Mouse (Mus musculus) v-Abl transformed pro-B cells (cell line): ENCODE measurements around the gene Pola1.

Experiments used
- in situ Hi-C, 2 experiments: fragments of 400-800 bp; cut with MboI; formaldehyde crosslinking; loops; one replicate each; pipeline ENCODE4 v1.15.1; 2025; ENCODE audit not compliant: unreplicated experiment in 2 of 2

Gene Pola1

GRCm38 (mm10) chrX:93631657-93632449, at the start of gene Pola1:
Gene Pola1, minus strand, starts transcription at chrX:93632155.
- in situ Hi-C loops, result no loop called here

GRCm38 (mm10) chrX:93676228-93676627, 44.3 kb upstream of the Pola1 start:
- in situ Hi-C loops, result no loop called here

- in situ Hi-C loops, result no loop called here
These were observed 43.2 kb upstream of the Pola1 start for GRCm38 (mm10) chrX:93674836-93675795.

DNA sequence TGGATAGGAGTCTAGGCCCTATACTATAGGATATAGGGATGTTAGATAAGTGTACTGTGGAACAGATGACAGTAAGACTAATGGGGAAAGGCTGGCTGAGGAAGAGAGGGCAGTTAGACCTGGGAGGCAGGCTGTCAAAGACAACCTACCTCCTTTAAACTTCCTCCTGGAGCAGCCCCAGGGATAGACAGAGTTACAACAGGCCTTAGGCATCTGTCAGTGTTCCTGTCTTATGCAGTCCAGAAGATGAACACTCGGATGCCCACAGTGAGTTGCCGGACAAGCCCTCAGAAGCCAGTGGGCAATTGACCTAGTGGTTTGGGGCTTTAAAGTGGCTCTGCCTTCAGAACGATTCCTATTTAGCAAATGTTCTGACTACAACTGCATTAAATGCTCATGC, 42.5 kb upstream of the Pola1 start:
- in situ Hi-C loops, result no loop called here

DNA sequence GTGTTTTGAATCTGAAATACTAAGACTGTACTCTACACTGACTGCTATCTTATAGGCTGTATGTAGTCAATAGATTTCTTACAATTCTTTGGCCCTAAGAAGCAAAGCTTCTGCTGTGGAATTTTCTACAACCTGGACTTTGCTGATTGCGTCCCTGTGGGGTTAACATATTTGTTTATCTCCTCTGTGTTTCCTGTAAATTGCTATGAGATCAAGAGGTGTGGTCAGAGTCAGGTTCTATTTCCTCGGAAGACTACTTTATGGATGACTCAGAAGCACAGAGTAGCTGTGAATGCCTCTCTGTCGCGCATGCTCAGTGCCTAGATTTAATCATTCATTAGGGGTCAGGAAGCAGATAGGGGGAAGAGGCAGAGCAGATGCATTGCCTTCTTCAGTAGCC, 32.8 kb upstream of the Pola1 start:
- in situ Hi-C loops, result no loop called here

DNA sequence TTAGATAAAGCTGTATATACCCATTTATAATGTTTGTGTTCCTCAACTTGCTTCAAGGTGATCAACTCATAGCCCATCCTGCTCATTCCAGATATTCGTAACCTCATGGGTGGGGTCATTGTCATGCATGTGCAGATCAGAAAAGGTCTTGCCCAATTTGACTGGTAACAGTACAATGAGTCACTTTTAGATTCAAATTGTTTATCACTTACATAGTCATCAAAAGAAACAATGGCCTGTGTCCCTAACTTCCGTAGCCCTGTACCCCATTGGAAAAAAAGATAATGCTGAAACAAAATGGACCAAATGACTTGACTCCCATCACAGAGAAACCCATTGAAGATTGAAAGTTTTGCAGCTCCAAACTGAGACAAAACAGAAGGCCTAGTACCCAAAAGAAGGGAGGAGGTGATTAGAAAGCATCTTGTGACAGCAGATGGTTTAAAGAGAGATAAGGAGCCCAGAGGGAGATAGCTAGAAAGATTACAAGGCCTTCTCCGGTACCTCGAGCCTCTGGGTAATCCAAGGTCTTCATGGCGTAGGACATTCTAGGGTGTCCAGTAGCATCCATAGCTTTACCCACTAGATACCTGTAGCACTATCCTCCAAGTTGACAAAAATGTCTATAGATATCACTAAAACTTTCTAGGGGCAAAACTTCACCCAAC, 32.1 kb upstream of the Pola1 start:
- in situ Hi-C loops, result no loop called here

DNA sequence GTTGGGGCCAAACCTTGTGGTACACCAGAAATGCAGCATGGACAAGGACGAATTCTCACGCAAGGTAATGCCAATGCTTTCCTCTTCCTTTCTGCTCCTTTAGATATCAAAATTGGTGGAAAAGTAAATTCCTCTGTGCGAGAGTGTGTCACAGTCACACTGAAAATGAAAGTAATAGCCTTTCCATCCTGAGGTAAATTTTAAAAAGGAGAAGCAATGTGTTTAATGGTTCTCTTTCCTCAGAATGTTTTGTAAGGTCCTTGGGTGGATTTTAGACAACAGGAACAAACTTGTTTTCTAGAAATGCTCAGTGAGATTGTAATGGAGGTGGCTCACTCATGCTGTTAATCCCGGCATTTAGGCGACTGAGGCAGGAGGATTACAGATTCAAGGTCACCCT, 23.2 kb upstream of the Pola1 start:
- in situ Hi-C loops, result no loop called here

DNA sequence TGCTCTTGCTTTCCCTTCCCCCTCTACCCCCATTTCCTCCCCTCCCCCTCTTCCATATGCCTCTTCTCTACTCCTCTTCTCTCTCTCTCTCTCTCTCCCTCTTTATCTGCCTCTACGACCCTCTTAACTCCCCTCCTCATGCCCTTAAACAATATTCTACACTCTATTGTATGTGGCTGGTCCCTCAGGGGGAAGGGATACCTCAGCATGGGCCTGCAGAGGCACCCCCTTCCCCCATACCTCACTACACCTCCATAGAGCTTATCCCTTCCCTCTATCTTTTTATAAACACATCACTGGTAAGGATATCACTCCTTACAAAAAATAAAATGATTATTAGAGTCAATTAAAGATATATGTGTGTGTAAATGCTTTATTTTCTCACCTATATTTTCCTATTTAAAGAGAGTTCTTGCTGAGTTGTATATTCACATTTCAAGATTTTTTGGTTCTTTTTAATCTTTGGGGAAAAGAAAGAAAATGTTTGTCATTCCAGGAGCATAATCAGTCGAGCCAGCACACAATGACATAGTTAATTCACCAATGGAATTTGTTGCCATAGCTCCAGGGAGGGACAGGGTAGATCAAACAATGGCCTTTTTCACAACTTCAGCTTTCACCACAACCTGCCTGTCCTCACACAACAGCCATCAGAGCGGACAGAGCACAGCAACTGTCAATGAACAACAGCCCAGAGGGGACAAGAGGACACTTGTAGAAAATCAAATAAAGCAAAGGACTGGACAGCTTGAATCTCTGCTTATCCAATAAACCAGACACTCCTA, 22.5 kb upstream of the Pola1 start, which contains the start of gene Pcyt1b:
Gene Pcyt1b, plus strand, starts transcription at position 646 of the 785 bp plus-strand sequence.
- in situ Hi-C loops, result no loop called here

GRCm38 (mm10) chrX:93650738-93651137, 18.8 kb upstream of the Pola1 start:
- in situ Hi-C loops, result no loop called here

GRCm38 (mm10) chrX:93644022-93644421, 12.1 kb upstream of the Pola1 start:
- in situ Hi-C loops, result no loop called here

DNA sequence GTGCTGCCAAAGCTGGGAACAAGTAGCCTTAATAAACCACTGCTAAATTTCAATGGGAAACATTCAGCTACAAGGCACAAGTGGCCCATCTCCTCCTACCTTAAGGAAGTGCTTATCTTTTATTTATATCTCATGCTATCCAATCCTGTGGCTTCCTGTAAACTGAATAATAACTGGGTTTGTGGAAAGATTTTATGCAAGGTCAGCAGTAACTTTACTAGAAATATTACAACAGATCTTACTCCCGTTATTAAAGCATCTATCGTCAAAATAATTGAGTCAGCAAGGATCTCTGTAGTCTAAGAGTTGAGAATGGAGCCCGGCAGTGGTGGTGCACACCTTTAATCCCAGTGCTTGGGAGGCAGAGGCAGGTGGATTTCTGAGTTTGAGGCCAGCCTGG, 11.6 kb upstream of the Pola1 start:
- in situ Hi-C loops, result no loop called here

GRCm38 (mm10) chrX:93634861-93635375, 3.0 kb upstream of the Pola1 start:
- in situ Hi-C loops, result no loop called here

DNA sequence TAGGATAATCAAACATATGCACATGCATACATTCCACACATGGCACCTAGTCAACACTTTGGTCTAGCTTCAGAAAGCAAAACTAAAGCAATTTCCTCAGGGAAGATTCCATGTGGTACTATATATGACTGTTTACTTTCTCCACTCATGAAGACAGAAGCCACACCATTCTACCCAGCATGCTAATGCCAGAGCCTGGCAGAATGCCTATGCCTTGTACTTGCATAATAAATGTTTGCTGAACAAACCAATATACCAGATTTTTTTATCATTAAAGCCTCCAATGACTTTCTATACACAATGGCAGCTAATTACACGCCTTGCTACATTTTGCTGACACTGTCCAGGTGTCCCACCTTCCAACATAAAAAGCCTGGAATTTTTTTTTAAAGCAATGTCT, 1.7 kb downstream of the Pola1 start:
- in situ Hi-C loops, result no loop called here

- in situ Hi-C loops, result no loop called here
These were observed 29.7 kb downstream of the Pola1 start for GRCm38 (mm10) chrX:93602214-93602613.

DNA sequence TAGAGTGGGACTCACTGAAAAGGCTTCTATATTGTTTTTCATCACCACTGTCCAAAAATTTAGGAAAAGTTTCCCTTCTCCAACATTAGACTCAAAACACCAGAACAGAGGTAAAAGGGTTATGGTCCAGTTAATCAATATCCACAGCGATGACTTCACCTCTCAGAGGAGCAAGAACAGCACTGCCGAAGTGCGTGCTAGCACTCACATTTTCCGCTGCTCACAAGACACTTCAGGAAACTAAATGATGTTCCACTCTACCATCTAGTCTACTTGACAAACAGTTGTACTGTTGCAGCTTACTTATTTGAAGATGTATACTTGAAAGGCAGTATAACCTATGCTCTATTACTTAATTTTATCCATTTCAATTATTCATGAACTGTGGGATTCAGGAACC, 37.7 kb downstream of the Pola1 start:
- in situ Hi-C loops, result no loop called here

DNA sequence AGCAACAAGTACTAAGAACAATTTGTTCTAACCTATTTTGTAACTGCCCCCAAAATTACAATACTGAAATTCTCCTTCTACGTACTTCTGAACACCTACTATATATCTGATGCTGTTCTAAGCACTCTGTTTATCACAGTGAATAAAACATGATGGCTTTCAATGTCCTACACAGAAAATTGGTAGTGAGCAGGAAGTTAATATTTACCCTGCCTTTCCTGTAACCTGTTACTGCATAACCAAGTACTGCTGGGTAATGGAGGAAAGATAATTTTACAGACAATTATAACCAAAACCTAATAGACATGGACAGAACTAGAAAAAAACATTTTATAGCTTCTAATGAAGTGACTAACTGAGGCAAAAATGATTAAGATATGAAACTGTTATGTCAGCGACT, 51.0 kb downstream of the Pola1 start:
- in situ Hi-C loops, result no loop called here

GRCm38 (mm10) chrX:93557171-93557570, 74.8 kb downstream of the Pola1 start:
- in situ Hi-C loops, result loop anchor here (5.0 kb wide), 2 partner anchors 275 to 485 kb away; no protein-coding TSS in a partner anchor

- in situ Hi-C loops, result no loop called here
These were observed 92.2 kb downstream of the Pola1 start for GRCm38 (mm10) chrX:93539779-93540178.

DNA sequence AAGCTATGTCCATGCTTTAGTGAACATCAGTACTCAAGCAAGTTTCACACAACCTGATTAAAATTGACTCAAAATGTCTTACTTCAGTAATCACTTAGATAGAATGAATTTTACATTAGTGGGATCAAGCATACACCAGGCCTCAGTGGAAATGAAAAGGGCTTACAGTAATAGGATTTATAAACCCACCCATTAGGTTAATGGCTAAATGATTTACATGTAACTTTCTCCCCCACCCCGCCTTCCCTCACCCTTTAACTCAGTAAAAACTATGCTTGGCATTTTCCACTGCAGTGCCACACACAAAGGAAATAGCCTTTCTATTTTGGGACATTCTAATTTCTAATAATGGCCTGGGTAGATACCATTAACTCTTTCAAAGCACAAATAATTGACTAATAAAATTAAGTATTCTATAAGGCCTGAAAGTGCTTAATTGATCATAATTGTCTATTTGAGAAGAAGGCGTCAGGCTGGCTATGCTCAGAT, 129.0 kb downstream of the Pola1 start:
- in situ Hi-C loops, result no loop called here

DNA sequence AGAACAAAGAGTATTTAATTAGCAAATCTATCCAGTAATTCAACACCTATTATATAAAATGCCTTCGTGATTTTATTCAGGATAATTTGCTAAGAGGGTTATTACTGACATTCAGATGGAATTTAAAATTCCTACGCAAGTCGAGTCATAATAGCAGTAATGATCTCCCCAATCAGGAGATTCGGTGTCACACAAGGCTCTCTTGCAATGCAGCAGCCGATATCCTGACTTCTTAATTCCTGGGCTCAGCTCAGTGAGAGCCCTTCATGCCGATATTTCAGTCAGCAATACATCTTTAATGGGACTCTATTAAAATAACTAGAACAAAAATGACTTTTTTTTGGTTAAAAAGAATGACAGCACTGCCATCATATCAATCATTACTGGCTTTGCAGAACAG, 134.4 kb downstream of the Pola1 start:
- in situ Hi-C loops, result no loop called here
